Mouse (Mus musculus): Measurements from ENCODE around the gene Gm5478. TPM values are rescaled to one million over a fixed set of nuclear protein-coding genes. Genes with fewer than 3 reads are reported as not detected.

Gm5478 gene
- not detected in 2 replicates for polyA plus RNA-seq (2012; rRNA removed)

DNA sequence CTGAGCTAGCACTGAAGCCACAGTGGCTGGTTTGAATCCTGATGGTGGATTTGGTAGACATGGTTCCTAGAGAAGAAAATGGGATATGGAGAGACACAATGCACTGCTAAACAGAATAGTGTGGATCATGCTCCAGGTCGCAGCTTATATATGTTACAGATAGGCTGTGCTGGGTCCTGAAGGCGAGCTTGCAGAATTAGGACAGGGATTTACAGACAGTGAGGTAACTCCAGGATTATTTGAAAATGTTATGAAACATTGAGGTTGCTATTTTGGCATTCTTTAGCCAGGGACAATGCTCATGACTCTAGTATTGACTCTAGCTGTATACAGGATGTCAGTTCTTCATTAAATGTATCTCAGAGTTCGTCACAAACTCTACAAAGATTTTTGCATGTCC lies at the start of gene Gm5478:
Gm5478 (minus strand) TSS at position 101 of the 400 bp plus-strand sequence.

DNA sequence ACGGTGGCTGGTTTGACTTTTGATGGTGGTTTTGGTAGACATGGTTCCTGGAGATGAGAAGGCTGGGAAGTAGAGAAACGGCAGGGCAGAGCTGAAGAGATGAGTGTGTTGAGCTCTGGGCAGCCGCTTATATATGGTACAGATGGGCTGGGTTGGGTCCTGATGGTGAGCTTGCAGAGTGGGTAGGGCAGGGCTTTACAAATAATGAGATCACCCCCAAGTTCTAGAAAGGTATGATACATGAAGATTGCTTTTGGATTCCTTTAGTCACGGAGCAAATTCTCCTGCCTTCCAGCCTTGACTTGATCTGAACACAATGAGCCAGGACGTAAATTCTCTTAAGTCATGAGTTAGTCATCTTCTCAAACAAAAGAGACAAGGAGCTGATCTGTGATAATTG lies 47.0 kb upstream of the Gm5478 start, which contains the start of gene Krt6a:
Krt6a (minus strand) TSS at position 101 of the 400 bp plus-strand sequence.

DNA sequence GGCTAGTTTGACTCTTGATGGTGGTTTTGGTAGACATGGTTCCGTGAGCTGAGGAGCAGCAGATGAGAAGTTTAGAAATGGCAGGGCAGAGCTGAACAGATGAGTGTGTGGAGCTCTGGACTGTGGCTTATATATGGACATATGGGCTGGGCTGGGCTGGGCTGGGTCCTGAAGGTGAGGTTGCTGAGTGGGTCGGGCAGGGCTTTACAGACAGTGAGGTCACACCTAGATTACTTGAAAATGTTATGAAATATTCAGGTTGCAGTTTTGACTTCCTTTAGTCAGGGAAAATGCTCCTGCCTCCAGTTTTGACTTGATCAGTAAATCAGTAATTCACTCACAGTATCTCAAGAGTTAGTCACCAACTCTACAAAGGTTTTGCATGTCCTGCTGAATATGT lies 33.0 kb upstream of the Gm5478 start, which contains the start of gene Krt6b:
Krt6b (minus strand) TSS at position 101 of the 400 bp plus-strand sequence.

DNA sequence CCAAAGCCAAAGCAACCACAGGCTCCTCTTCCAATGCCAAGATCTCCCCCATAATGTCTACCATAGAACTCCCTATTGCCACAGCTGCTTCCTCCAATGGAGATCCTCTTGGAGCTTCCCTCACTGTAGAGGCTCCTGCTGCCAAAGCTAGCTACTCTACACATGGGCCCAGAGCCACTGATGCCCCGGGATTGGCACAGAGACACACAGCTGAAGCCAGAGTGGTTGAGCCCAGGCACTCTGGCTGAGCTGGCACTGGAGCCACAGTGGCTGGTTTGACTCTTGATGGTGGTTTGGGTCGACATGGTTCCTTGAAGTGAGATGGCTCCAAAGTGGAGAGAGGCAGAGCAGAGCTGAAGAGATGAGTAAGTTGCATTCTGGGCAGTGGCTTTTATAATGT lies 19.3 kb downstream of the Gm5478 start, which contains the start of gene Gm5414:
Gm5414 (minus strand) TSS at position 305 of the 400 bp plus-strand sequence.

Other genes with a start within 250 kb of the Gm5478 start
- gene Krt7, start 236.3 kb downstream of the Gm5478 start, polyA plus RNA-seq (2012; rRNA removed) = 28.5 and 46.8 TPM in 2 replicates
- gene Krt87, start 208.6 kb downstream of the Gm5478 start, polyA plus RNA-seq (2012; rRNA removed) = 0.56 and 2.3 TPM in 2 replicates
- gene Krt88, start 199.6 kb downstream of the Gm5478 start, polyA plus RNA-seq (2012; rRNA removed) = 0.22 TPM in 1 of 2 replicates, not detected in the other
- gene Krt81, start 183.6 kb downstream of the Gm5478 start, polyA plus RNA-seq (2012; rRNA removed) = not detected in 2 replicates
- gene Krt86, start 173.9 kb downstream of the Gm5478 start, polyA plus RNA-seq (2012; rRNA removed) = 0.09 and 0.10 TPM in 2 replicates
- gene Krt83, start 155.9 kb downstream of the Gm5478 start, polyA plus RNA-seq (2012; rRNA removed) = 1.6 and 3.0 TPM in 2 replicates
- gene Gm49425, start 130.1 kb downstream of the Gm5478 start, polyA plus RNA-seq (2012; rRNA removed) = 0.34 TPM in 1 of 2 replicates, not detected in the other
- gene Krt84, start 114.6 kb downstream of the Gm5478 start, polyA plus RNA-seq (2012; rRNA removed) = 1.5 and 2.3 TPM in 2 replicates
- not detected in 2 replicates for gene Krt82, start 96.7 kb downstream of the Gm5478 start, polyA plus RNA-seq (2012; rRNA removed)
- 0.17 and 0.46 TPM in 2 replicates for gene Krt90, start 84.4 kb downstream of the Gm5478 start, polyA plus RNA-seq (2012; rRNA removed)
- 0.10 and 0.25 TPM in 2 replicates for gene Krt75, start 73.5 kb downstream of the Gm5478 start, polyA plus RNA-seq (2012; rRNA removed)
- not detected in 2 replicates for gene Gm5414, start 19.2 kb downstream of the Gm5478 start, polyA plus RNA-seq (2012; rRNA removed)
- gene Krt6b, start 32.9 kb upstream of the Gm5478 start, polyA plus RNA-seq (2012; rRNA removed) = 0.06 and 1.4 TPM in 2 replicates
- 0.22 and 0.31 TPM in 2 replicates for gene Krt6a, start 46.9 kb upstream of the Gm5478 start, polyA plus RNA-seq (2012; rRNA removed)
- gene Krt5, start 65.5 kb upstream of the Gm5478 start, polyA plus RNA-seq (2012; rRNA removed) = 0.10 and 0.13 TPM in 2 replicates
- 0.07 TPM in 1 of 2 replicates, not detected in the other for gene Krt71, start 95.7 kb upstream of the Gm5478 start, polyA plus RNA-seq (2012; rRNA removed)
- gene Krt72, start 139.1 kb upstream of the Gm5478 start, polyA plus RNA-seq (2012; rRNA removed) = not detected in 2 replicates
- 0.28 and 0.74 TPM in 2 replicates for gene Krt73, start 155.0 kb upstream of the Gm5478 start, polyA plus RNA-seq (2012; rRNA removed)
- gene Krt2, start 170.8 kb upstream of the Gm5478 start, polyA plus RNA-seq (2012; rRNA removed) = not detected in 2 replicates
- gene Krt1, start 203.4 kb upstream of the Gm5478 start, polyA plus RNA-seq (2012; rRNA removed) = 1.9 and 2.8 TPM in 2 replicates
- gene Krt77, start 222.3 kb upstream of the Gm5478 start, polyA plus RNA-seq (2012; rRNA removed) = not detected in 2 replicates
- gene Krt76, start 245.5 kb upstream of the Gm5478 start, polyA plus RNA-seq (2012; rRNA removed) = 0.10 and 0.13 TPM in 2 replicates